Mouse (Mus musculus): ENCODE results near the gene Rbfox2. TPM values are rescaled to one million over a fixed set of nuclear protein-coding genes. Genes with fewer than 3 reads are reported as not detected.

The Rbfox2 gene
- polyA plus RNA-seq, 1 experiment from 2014 or later: 69.4 TPM

GRCm38 (mm10) chr15:77154248-77154785 lies 152.5 kb downstream of the Rbfox2 start:
- no peak overlapping the region for H3K9ac ChIP-seq
- no peaks in the 10 kb centered on the region for H3K36me3 ChIP-seq
- H3K4me2 ChIP-seq (replicated peaks): peak overlapping the region; percentile 60
- 62% methylated on average over 10 of the region's 10 CpGs for WGBS
- no peak for ATAC-seq (ENCODE audit: insufficient number of reproducible peaks, low FRiP score, low TSS enrichment, low read depth)
- H3K4me1 ChIP-seq: peaks cover 47% of the 10 kb centered on the region
- no peak overlapping the region for H3K4me3 ChIP-seq (replicated peaks)
- no peaks in the 10 kb centered on the region for H3K27me3 ChIP-seq
- H3K27ac ChIP-seq (replicated peaks): peak overlapping the region; percentile 17
- no peaks in the 10 kb centered on the region for H3K9me3 ChIP-seq (replicated peaks)

DNA sequence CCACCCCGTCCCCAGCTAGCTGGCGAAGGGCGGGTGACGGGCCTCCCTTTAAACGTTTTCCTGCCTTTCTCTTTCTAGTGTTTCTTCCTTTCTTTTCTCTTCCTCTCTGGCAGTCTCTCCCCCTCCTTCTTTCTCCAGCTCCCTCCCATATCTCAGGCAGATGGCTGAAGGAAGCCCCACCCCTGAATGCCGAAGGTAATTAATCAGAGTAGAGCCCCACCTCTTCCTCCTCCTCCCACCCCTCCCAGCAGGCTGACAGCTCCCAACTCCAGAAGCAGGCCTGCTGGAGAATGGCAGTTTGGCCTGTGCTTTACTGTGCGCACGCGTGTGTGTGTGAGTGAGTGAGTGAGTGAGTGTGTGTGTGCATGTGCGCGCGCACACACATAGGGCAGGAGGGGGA lies 153.2 kb downstream of the Rbfox2 start:
- Histone ChIP-seq H3K4me2 (replicated peaks) (peak overlapping the region; percentile 60), H3K4me1 (peaks cover 54% of the 10 kb centered on the region), H3K36me3 (no peaks in the 10 kb centered on the region), H3K27me3 (no peaks in the 10 kb centered on the region), H3K27ac (replicated peaks) (peak overlapping the region; percentile 96), H3K9me3 (replicated peaks) (no peaks in the 10 kb centered on the region), H3K4me3 (replicated peaks) (peak overlapping the region; percentile 53), H3K9ac (peak overlapping the region; percentile 39)
- ATAC-seq (ENCODE audit: insufficient number of reproducible peaks, low FRiP score, low TSS enrichment, low read depth): peak; percentile 82
- WGBS: 1% methylated on average over 12 of the region's 12 CpGs

- H3K9ac ChIP-seq: peak overlapping the region; percentile 39
- peak overlapping the region; percentile 53 for H3K4me3 ChIP-seq (replicated peaks)
- 0% methylated on average over 3 of the region's 3 CpGs for WGBS
- H3K4me1 ChIP-seq: peaks cover 55% of the 10 kb centered on the region
- H3K27ac ChIP-seq (replicated peaks): peak overlapping the region; percentile 96
- no peaks in the 10 kb centered on the region for H3K36me3 ChIP-seq
- ATAC-seq (ENCODE audit: insufficient number of reproducible peaks, low FRiP score, low TSS enrichment, low read depth): peak; percentile 70; the same call in 1 of the 2 replicates
- peak overlapping the region; percentile 60 for H3K4me2 ChIP-seq (replicated peaks)
- no peaks in the 10 kb centered on the region for H3K27me3 ChIP-seq
- no peaks in the 10 kb centered on the region for H3K9me3 ChIP-seq (replicated peaks)
These were observed 153.7 kb downstream of the Rbfox2 start for GRCm38 (mm10) chr15:77153088-77153546.

- peak overlapping the region; percentile 60 for H3K4me2 ChIP-seq (replicated peaks)
- 2% methylated on average over 19 of the region's 19 CpGs for WGBS
- ATAC-seq (ENCODE audit: insufficient number of reproducible peaks, low FRiP score, low TSS enrichment, low read depth): no peak
- peak overlapping the region; percentile 39 for H3K9ac ChIP-seq
- H3K4me1 ChIP-seq: peaks cover 55% of the 10 kb centered on the region
- H3K27me3 ChIP-seq: no peaks in the 10 kb centered on the region
- peak overlapping the region; percentile 96 for H3K27ac ChIP-seq (replicated peaks)
- H3K36me3 ChIP-seq: no peaks in the 10 kb centered on the region
- no peaks in the 10 kb centered on the region for H3K9me3 ChIP-seq (replicated peaks)
- peak overlapping the region; percentile 53 for H3K4me3 ChIP-seq (replicated peaks)
These were observed 154.3 kb downstream of the Rbfox2 start for GRCm38 (mm10) chr15:77152336-77153087.

DNA sequence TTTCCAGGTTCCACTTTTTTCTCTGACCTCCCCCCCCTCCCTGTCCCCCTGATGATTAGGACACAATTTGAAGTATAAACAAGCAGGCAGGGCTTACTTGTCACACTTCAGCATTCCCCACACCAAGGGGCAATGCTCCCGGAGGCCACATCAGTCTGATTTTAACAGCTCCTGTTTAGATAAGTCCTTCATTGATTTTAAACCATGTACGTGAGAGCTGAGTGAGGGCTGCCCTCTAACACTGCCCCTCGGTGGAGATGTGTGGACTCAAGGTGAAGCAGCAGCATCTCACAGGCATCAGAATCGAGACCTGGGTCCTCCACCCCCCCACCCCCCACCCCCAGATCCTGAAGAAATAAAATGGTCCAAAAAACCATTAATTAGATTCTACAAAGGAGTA lies 155.0 kb downstream of the Rbfox2 start:
- 11% methylated on average over 4 of the region's 4 CpGs for WGBS
- no peaks in the 10 kb centered on the region for H3K9me3 ChIP-seq (replicated peaks)
- H3K4me2 ChIP-seq (replicated peaks): peak overlapping the region; percentile 60
- peak overlapping the region; percentile 53 for H3K4me3 ChIP-seq (replicated peaks)
- peaks cover 54% of the 10 kb centered on the region for H3K4me1 ChIP-seq
- H3K36me3 ChIP-seq: no peaks in the 10 kb centered on the region
- no peak for ATAC-seq (ENCODE audit: insufficient number of reproducible peaks, low FRiP score, low TSS enrichment, low read depth)
- 0 out of 2 replicates have a peak overlapping the region, but pooled peaks have one; percentile 12 for H3K9ac ChIP-seq
- H3K27me3 ChIP-seq: no peaks in the 10 kb centered on the region
- peak overlapping the region; percentile 96 for H3K27ac ChIP-seq (replicated peaks)

DNA sequence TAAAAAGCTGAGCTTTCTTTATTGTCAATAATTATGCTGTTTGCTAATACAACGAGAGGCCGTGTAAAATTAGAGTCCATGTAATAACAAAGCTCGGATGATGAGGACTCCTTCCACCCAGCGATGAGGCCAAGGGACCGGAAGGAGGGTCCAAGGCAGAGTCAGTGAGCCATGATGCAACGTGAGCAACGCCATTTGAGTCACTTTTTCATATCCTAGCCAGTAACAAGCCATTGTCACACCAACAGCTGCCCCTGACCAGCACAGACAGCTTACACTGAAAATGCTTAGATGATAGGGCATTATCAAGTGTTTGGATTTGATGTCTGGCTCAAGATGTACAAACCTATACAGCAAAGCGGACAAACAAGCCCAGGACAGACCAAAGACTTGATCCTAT lies 155.6 kb downstream of the Rbfox2 start:
- Histone ChIP-seq H3K4me3 (replicated peaks) (peak overlapping the region; percentile 53), H3K36me3 (no peaks in the 10 kb centered on the region), H3K27ac (replicated peaks) (peak overlapping the region; percentile 58), H3K27me3 (no peaks in the 10 kb centered on the region), H3K4me1 (peaks cover 52% of the 10 kb centered on the region), H3K9me3 (replicated peaks) (no peaks in the 10 kb centered on the region), H3K4me2 (replicated peaks) (peak overlapping the region; percentile 60), H3K9ac (no peak overlapping the region)
- 41% methylated on average over 8 of the region's 8 CpGs for WGBS
- ATAC-seq (ENCODE audit: insufficient number of reproducible peaks, low FRiP score, low TSS enrichment, low read depth): no peak

DNA sequence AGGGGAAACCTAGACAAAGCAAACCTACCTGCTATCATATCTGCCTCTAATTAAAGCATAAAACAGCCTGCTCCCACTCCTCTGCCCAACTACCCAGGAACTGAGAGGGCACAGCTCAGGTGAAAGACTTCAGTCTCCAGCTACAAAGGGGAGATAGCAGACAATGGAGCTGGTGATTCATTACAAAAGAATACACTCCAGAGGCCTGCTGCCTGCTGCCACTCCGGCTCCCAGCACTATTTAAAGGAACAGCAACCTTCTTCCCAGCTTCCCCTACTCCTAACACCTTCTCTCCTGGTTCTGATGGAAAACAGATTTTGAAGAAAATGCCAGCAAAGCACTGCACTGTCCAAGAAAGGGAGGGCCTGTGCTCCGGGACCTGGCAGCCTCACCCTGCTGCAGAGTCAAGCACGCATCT lies 156.4 kb downstream of the Rbfox2 start:
- Histone ChIP-seq H3K4me3 (replicated peaks) (peak overlapping the region; percentile 53), H3K9ac (no peak overlapping the region), H3K9me3 (replicated peaks) (no peaks in the 10 kb centered on the region), H3K36me3 (no peaks in the 10 kb centered on the region), H3K27ac (replicated peaks) (peak overlapping the region; percentile 90), H3K4me1 (peaks cover 57% of the 10 kb centered on the region), H3K27me3 (no peaks in the 10 kb centered on the region), H3K4me2 (replicated peaks) (peak overlapping the region; percentile 60)
- 0 out of 2 replicates have a peak, but pooled peaks have one; percentile 16 for ATAC-seq (ENCODE audit: insufficient number of reproducible peaks, low FRiP score, low TSS enrichment, low read depth)
- 12% methylated on average over 3 of the region's 3 CpGs for WGBS

DNA sequence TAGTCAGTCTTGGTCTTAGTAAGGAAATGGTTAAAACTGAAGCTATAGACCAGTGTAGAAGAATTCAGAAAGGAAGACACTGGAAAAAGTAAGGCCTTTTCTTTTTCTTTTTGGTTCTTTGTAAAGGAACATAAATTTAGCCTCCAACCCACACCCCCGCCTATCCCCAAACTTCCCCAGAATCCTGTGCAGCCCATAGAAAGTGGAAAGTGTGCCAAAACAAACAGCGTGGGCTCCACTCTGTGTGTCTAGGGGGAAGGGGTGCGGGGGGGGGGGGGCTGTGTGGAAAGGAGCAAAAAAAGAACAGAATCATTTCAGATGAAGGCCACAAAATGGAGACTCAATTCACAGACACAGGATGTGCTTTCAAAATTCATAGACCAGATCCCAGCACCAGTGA lies 156.8 kb downstream of the Rbfox2 start:
- H3K9me3 ChIP-seq (replicated peaks): no peaks in the 10 kb centered on the region
- 17% methylated on average over 3 of the region's 3 CpGs for WGBS
- peak overlapping the region; percentile 60 for H3K4me2 ChIP-seq (replicated peaks)
- no peaks in the 10 kb centered on the region for H3K27me3 ChIP-seq
- no peak overlapping the region for H3K9ac ChIP-seq
- ATAC-seq (ENCODE audit: insufficient number of reproducible peaks, low FRiP score, low TSS enrichment, low read depth): no peak
- peak overlapping the region; percentile 53 for H3K4me3 ChIP-seq (replicated peaks)
- peaks cover 57% of the 10 kb centered on the region for H3K4me1 ChIP-seq
- H3K36me3 ChIP-seq: no peaks in the 10 kb centered on the region
- H3K27ac ChIP-seq (replicated peaks): peak overlapping the region; percentile 90

- Histone ChIP-seq H3K4me3 (replicated peaks) (no peak overlapping the region), H3K4me2 (replicated peaks) (0 out of 2 replicates have a peak overlapping the region, but pooled peaks have one; percentile 60), H3K27ac (replicated peaks) (peak overlapping the region; percentile 90), H3K27me3 (no peaks in the 10 kb centered on the region), H3K9me3 (replicated peaks) (no peaks in the 10 kb centered on the region), H3K4me1 (peaks cover 57% of the 10 kb centered on the region), H3K36me3 (no peaks in the 10 kb centered on the region), H3K9ac (no peak overlapping the region)
- no peak for ATAC-seq (ENCODE audit: insufficient number of reproducible peaks, low FRiP score, low TSS enrichment, low read depth)
- WGBS: 49% methylated on average over 3 of the region's 3 CpGs
These were observed 157.3 kb downstream of the Rbfox2 start for GRCm38 (mm10) chr15:77149551-77149950.

GRCm38 (mm10) chr15:77146942-77147341 lies 159.9 kb downstream of the Rbfox2 start:
- 69% methylated on average over 4 of the region's 4 CpGs for WGBS
- Histone ChIP-seq H3K9me3 (replicated peaks) (no peaks in the 10 kb centered on the region), H3K4me3 (replicated peaks) (no peak overlapping the region)

GRCm38 (mm10) chr15:77144960-77145359 lies 161.8 kb downstream of the Rbfox2 start:
- H3K4me2 ChIP-seq (replicated peaks): no peak overlapping the region
- ATAC-seq (ENCODE audit: insufficient number of reproducible peaks, low FRiP score, low TSS enrichment, low read depth): no peak
- H3K27me3 ChIP-seq: no peaks in the 10 kb centered on the region

More at GRCm38 (mm10) chr15:77146942-77147341, 159.9 kb downstream of the Rbfox2 start:
- Histone ChIP-seq H3K4me1 (peaks cover 51% of the 10 kb centered on the region), H3K36me3 (no peaks in the 10 kb centered on the region), H3K27ac (replicated peaks) (no peak overlapping the region), H3K9ac (no peak overlapping the region), H3K4me2 (replicated peaks) (no peak overlapping the region), H3K27me3 (no peaks in the 10 kb centered on the region)
- no peak for ATAC-seq (ENCODE audit: insufficient number of reproducible peaks, low FRiP score, low TSS enrichment, low read depth)

More at GRCm38 (mm10) chr15:77144960-77145359, 161.8 kb downstream of the Rbfox2 start:
- WGBS: 90% methylated on average over 1 of the region's 1 CpGs
- H3K27ac ChIP-seq (replicated peaks): no peak overlapping the region
- H3K36me3 ChIP-seq: no peaks in the 10 kb centered on the region
- H3K9me3 ChIP-seq (replicated peaks): no peaks in the 10 kb centered on the region
- no peak overlapping the region for H3K4me3 ChIP-seq (replicated peaks)
- peaks cover 53% of the 10 kb centered on the region for H3K4me1 ChIP-seq
- no peak overlapping the region for H3K9ac ChIP-seq

All from embryonic facial prominence, embryonic 15.5 days (tissue).